Mouse (Mus musculus) bone marrow macrophage, adult 2 months (primary cell): ENCODE results near the gene Cox5b.

Experiments used
- CTCF ChIP-seq: IDR thresholded peaks from 2 replicates; pipeline ENCODE4 v1.5.1; 2012; ENCODE audit warnings: low read depth, mild to moderate bottlenecking, low read length, moderate library complexity
- POLR2A ChIP-seq: IDR thresholded peaks from 2 replicates; pipeline ENCODE4 v1.6.1; 2012; ENCODE audit warnings: mild to moderate bottlenecking, low read depth, low read length, borderline replicate concordance

DNA sequence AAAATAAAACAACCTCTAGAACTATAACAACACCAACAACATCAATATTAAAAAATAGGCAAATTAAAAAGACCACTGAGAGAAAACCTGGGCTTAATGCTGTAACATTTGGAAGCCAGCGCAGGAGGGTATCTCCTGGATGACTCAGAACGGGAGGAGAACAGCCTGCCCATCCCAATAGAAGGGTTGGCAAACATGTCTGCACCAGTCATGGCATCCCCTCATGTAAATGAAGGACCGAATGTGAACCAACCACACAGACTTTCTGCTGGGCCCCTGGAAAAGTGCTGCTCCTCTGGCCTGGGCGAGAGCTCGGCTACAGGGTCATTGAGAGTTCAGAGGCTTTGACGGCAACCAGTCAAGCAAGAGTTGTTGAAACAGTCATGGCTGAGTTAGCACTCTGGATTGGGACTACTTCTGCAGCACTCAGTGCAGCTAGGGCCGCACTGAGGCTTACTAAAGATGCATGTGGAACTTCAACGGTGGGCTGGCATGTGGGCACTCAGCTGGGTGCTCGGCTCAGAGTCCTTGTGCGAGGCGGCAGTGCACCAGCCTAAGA, 26.0 kb upstream of the Cox5b start:
- TF ChIP-seq POLR2A (no peak), CTCF (no peak)
